Mouse (Mus musculus) kidney, postnatal 4 days (tissue): ENCODE data around the gene Zfp462.
A peak's percentile ranks its signal among the peaks of the same experiment; 100 is the strongest.
"Not testable (repeated sequence)": the region's sequence is repeated elsewhere in the genome, so short reads cannot be mapped to it uniquely, and the experiment has no call there.

ENCODE experiments used
- DNase-seq, 2 experiments: peaks; one replicate each; pipeline ENCODE4 v3.0.0; 2021; ENCODE audit warnings: mixed read lengths in 2 of 2

Zfp462 gene

GRCm38 (mm10) chr4:54944921-54945430 lies at the start of gene Zfp462:
Gene Zfp462 (plus strand): TSS chr4:54945048.
- DNase-seq: peak; percentile 68 to 76

- DNase-seq: no peak
Observed at GRCm38 (mm10) chr4:54896017-54896416, 48.8 kb upstream of the Zfp462 start.

GRCm38 (mm10) chr4:54904641-54905040 lies 40.2 kb upstream of the Zfp462 start:
- DNase-seq: no peak

- no peak for DNase-seq
Observed at GRCm38 (mm10) chr4:54905399-54905953, 39.4 kb upstream of the Zfp462 start.

- DNase-seq: no peak
Observed at GRCm38 (mm10) chr4:54910300-54910699, 34.5 kb upstream of the Zfp462 start.

GRCm38 (mm10) chr4:54918276-54918675 lies 26.6 kb upstream of the Zfp462 start:
- DNase-seq: no peak

- DNase-seq: no peak
Observed at GRCm38 (mm10) chr4:54923386-54923785, 21.5 kb upstream of the Zfp462 start.

- DNase-seq: no peak
Observed at GRCm38 (mm10) chr4:54924306-54924705, 20.5 kb upstream of the Zfp462 start.

GRCm38 (mm10) chr4:54926456-54926855 lies 18.4 kb upstream of the Zfp462 start:
- DNase-seq: not testable (repeated sequence)

- not testable (repeated sequence) for DNase-seq
Observed at GRCm38 (mm10) chr4:54927321-54928062, 17.4 kb upstream of the Zfp462 start.

- DNase-seq: no peak
Observed at GRCm38 (mm10) chr4:54929686-54930085, 15.2 kb upstream of the Zfp462 start.

- DNase-seq: no peak
Observed at GRCm38 (mm10) chr4:54932668-54933067, 12.2 kb upstream of the Zfp462 start.

- no peak for DNase-seq
Observed at GRCm38 (mm10) chr4:54937161-54937560, 7.7 kb upstream of the Zfp462 start.

- DNase-seq: peak; percentile 52 to 64
Observed at GRCm38 (mm10) chr4:54945603-54946445, 976 bp downstream of the Zfp462 start.

- DNase-seq: peak in 1 of 2 experiments; percentile 11
Observed at GRCm38 (mm10) chr4:54946662-54947055, 1.8 kb downstream of the Zfp462 start.

- peak; percentile 58 to 72 for DNase-seq
Observed at GRCm38 (mm10) chr4:54947056-54947990, 2.5 kb downstream of the Zfp462 start.

GRCm38 (mm10) chr4:54947991-54948615 lies 3.3 kb downstream of the Zfp462 start:
- DNase-seq: peak; percentile 73 to 77

GRCm38 (mm10) chr4:54948616-54949560 lies 4.0 kb downstream of the Zfp462 start:
- peak; percentile 67 to 78 for DNase-seq

- peak; percentile 46 to 58 for DNase-seq
Observed at GRCm38 (mm10) chr4:54949561-54949940, 4.7 kb downstream of the Zfp462 start.

- no peak for DNase-seq
Observed at GRCm38 (mm10) chr4:54950136-54950535, 5.3 kb downstream of the Zfp462 start.
